Mouse (Mus musculus) MEL (cell line): Measurements from ENCODE around the gene Map7. TPM values are rescaled to one million over a fixed set of nuclear protein-coding genes. Genes with fewer than 3 reads are reported as not detected.

Source experiments
- DNase-seq: peaks from one replicate; pipeline ENCODE4 v3.0.0; 2011; ENCODE audit warnings: low read depth, low spot score
- H3K27ac ChIP-seq: 2 replicates; pipeline ENCODE4 v1.5.1; 2012; ENCODE audit warnings: low read depth, mild to moderate bottlenecking, control low read depth, low read length, moderate library complexity; ENCODE audit not compliant: control insufficient read depth
- H3K27me3 ChIP-seq, 2 experiments: fragments of 150-350 bp in 1 of 2; sonication (generic) in 1 of 2; 2 replicates each; pipeline ENCODE4 v1.6.1; 2012; ENCODE audit warnings: low read length in 2 of 2, mild to moderate bottlenecking in 2 of 2, improper control_type of control experiment in 1 of 2, moderate library complexity in 1 of 2; ENCODE audit not compliant: insufficient read depth in 2 of 2, control insufficient read depth in 1 of 2
- H3K36me3 ChIP-seq, 2 experiments: 2 replicates each; pipeline ENCODE4 v1.6.1; 2012 to 2014; ENCODE audit warnings: low read length in 2 of 2, improper control_type of control experiment in 1 of 2, inconsistent platforms in 1 of 2, mild to moderate bottlenecking in 1 of 2; ENCODE audit not compliant: insufficient read depth in 2 of 2, control insufficient read depth in 1 of 2
- H3K4me1 ChIP-seq, 2 experiments: fragments of 150-350 bp in 1 of 2; sonication (generic) in 1 of 2; 2 replicates each; pipeline ENCODE4 v1.6.1; 2012; ENCODE audit warnings: low read length in 2 of 2, improper control_type of control experiment in 1 of 2, mild to moderate bottlenecking in 1 of 2; ENCODE audit not compliant: insufficient read depth in 2 of 2, control insufficient read depth in 1 of 2
- H3K4me3 ChIP-seq, 2 experiments: fragments of 150-350 bp in 1 of 2; sonication (generic) in 1 of 2; 2 replicates each; pipeline ENCODE4 v1.5.1; 2012; ENCODE audit warnings: low read depth in 2 of 2, low read length in 2 of 2, mild to moderate bottlenecking in 2 of 2, moderate library complexity in 2 of 2, control low read depth in 1 of 2, improper control_type of control experiment in 1 of 2; ENCODE audit not compliant: control insufficient read depth in 1 of 2, insufficient read depth in 1 of 2
- H3K79me2 ChIP-seq: 2 replicates; pipeline ENCODE4 v1.6.1; 2012; ENCODE audit warnings: mild to moderate bottlenecking, low read length, moderate library complexity; ENCODE audit not compliant: control insufficient read depth, poor library complexity, insufficient read depth
- H3K9ac ChIP-seq: 2 replicates; pipeline ENCODE4 v1.6.1; 2012; ENCODE audit warnings: low read depth, mild to moderate bottlenecking, control low read depth, low read length, moderate library complexity; ENCODE audit not compliant: control insufficient read depth, poor library complexity, severe bottlenecking
- H3K9me3 ChIP-seq: fragments of 150-350 bp; sonication (generic); replicated peaks from 2 replicates; pipeline ENCODE4 v1.6.1; 2012; ENCODE audit warnings: mild to moderate bottlenecking, low read length, improper control_type of control experiment, moderate library complexity; ENCODE audit not compliant: insufficient read depth
- BHLHE40 ChIP-seq: IDR thresholded peaks from 2 replicates; pipeline ENCODE4 v1.6.1; 2012; ENCODE audit warnings: low read depth, mild to moderate bottlenecking, inconsistent platforms, low read length, improper control_type of control experiment, borderline replicate concordance
- CHD1 ChIP-seq: IDR thresholded peaks from 2 replicates; pipeline ENCODE4 v1.6.1; 2012; ENCODE audit warnings: low read depth, mild to moderate bottlenecking, inconsistent platforms, low read length, improper control_type of control experiment
- CTCF ChIP-seq, 3 experiments: IDR thresholded peaks in 2 of 3; conservative IDR thresholded peaks in 1 of 3; 2 replicates each; pipeline ENCODE4 v1.5.1; 2011 to 2012; ENCODE audit warnings: low read length in 3 of 3, low read depth in 2 of 3, mild to moderate bottlenecking in 2 of 3, improper control_type of control experiment in 1 of 3, inconsistent platforms in 1 of 3, mixed read lengths in 1 of 3, moderate library complexity in 1 of 3; ENCODE audit not compliant: control insufficient read depth in 1 of 3, insufficient read depth in 1 of 3, poor library complexity in 1 of 3, severe bottlenecking in 1 of 3
- E2F4 ChIP-seq: IDR thresholded peaks from 2 replicates; pipeline ENCODE4 v1.6.1; 2011; ENCODE audit warnings: low read depth, low read length, improper control_type of control experiment, borderline replicate concordance
- ELF1 ChIP-seq: IDR thresholded peaks from 2 replicates; pipeline ENCODE4 v1.6.1; 2014; ENCODE audit warnings: low read depth, mild to moderate bottlenecking, inconsistent platforms, low read length, improper control_type of control experiment, moderate library complexity
- HCFC1 ChIP-seq: IDR thresholded peaks from 2 replicates; pipeline ENCODE4 v1.6.1; 2012; ENCODE audit warnings: low read depth, mild to moderate bottlenecking, inconsistent platforms, low read length, improper control_type of control experiment, moderate library complexity
- JUND ChIP-seq: IDR thresholded peaks from 2 replicates; pipeline ENCODE4 v1.6.1; 2011; ENCODE audit warnings: low read depth, mild to moderate bottlenecking, improper control_type of control experiment, low read length
- KAT2A ChIP-seq: conservative IDR thresholded peaks from 2 replicates; pipeline ENCODE4 v1.6.1; 2012; ENCODE audit warnings: low read depth, low read length, improper control_type of control experiment, inconsistent platforms
- MAZ ChIP-seq: IDR thresholded peaks from 2 replicates; pipeline ENCODE4 v1.6.1; 2012; ENCODE audit warnings: low read depth, mild to moderate bottlenecking, inconsistent platforms, low read length, improper control_type of control experiment
- MYB ChIP-seq: IDR thresholded peaks from 2 replicates; pipeline ENCODE4 v1.6.1; 2011; ENCODE audit warnings: mild to moderate bottlenecking, low read depth, low read length, improper control_type of control experiment
- POLR2AphosphoS2 ChIP-seq: IDR thresholded peaks from 2 replicates; pipeline ENCODE4 v1.6.1; 2011; ENCODE audit warnings: low read length, improper control_type of control experiment
- SIN3A ChIP-seq: IDR thresholded peaks from 2 replicates; pipeline ENCODE4 v1.6.1; 2012; ENCODE audit warnings: low read length, improper control_type of control experiment, inconsistent platforms
- SMC3 ChIP-seq: IDR thresholded peaks from 2 replicates; pipeline ENCODE4 v1.6.1; 2011; ENCODE audit warnings: low read depth, low read length, improper control_type of control experiment
- TBP ChIP-seq: IDR thresholded peaks from 2 replicates; pipeline ENCODE4 v1.8.0; 2011; ENCODE audit warnings: low read depth, low read length, improper control_type of control experiment
- TCF12 ChIP-seq: IDR thresholded peaks from 2 replicates; pipeline ENCODE4 v1.6.1; 2014; ENCODE audit warnings: low read depth, mild to moderate bottlenecking, inconsistent platforms, low read length, improper control_type of control experiment, moderate library complexity
- USF2 ChIP-seq, 2 experiments: IDR thresholded peaks; 2 replicates each; pipeline ENCODE4 v1.6.1; 2011 to 2012; ENCODE audit warnings: improper control_type of control experiment in 2 of 2, low read length in 2 of 2, borderline replicate concordance in 1 of 2, inconsistent platforms in 1 of 2, low read depth in 1 of 2, mild to moderate bottlenecking in 1 of 2; ENCODE audit not compliant: insufficient read depth in 1 of 2
- ZKSCAN1 ChIP-seq: IDR thresholded peaks from 2 replicates; pipeline ENCODE4 v1.6.1; 2012; ENCODE audit warnings: low read depth, mild to moderate bottlenecking, inconsistent platforms, low read length, improper control_type of control experiment, moderate library complexity
- ZMIZ1 ChIP-seq: IDR thresholded peaks from 2 replicates; pipeline ENCODE4 v1.6.1; 2012; ENCODE audit warnings: low read depth, mild to moderate bottlenecking, inconsistent platforms, low read length, improper control_type of control experiment, moderate library complexity
- polyA plus RNA-seq, 2 experiments: library from polyadenylated mRNA; stranded (reverse) in 1 of 2; unstranded in 1 of 2; fragments of >175 nt in 1 of 2; fragments of >200 nt in 1 of 2; gene quantifications; 2 replicates each; pipeline versions ENCODE4 v1.2.1 to v1.2.4; 2012; ENCODE audit warnings: low replicate concordance in 2 of 2, low read depth in 1 of 2; ENCODE audit not compliant: insufficient read length in 2 of 2, insufficient read depth in 1 of 2, missing spikeins in 1 of 2
- total RNA-seq: library from RNA; depleted of rRNA; stranded (reverse); fragments of 300-350 nt; gene quantifications from 2 replicates; pipeline ENCODE4 v1.2.3, GENCODE M21; 2012

The Map7 gene
- total and polyA plus RNA-seq, 3 experiments, result 3.1 to 9.5 TPM; not detected in 1

DNA sequence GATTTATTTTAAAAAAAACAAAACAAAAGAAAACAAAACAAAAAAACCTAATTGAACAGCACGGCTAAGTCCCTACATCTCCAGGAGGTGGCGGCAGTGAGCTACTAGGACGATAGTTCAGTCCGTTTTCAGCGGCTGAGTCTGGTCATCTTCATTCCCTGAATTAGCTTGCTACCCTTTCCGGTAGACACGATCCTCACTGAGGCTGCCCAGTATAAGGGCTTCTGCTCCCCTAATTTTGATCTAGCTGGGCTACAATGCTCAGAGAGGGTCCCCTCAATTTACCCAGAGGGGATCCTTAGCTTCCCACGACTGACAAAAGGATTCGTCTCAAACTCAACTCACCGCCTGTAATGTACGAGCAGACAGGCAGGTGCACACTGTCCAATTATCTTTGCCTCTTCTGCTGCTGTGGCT lies 142.2 kb downstream of the Map7 start (continued):
- no peak for TF ChIP-seq SIN3A

DNA sequence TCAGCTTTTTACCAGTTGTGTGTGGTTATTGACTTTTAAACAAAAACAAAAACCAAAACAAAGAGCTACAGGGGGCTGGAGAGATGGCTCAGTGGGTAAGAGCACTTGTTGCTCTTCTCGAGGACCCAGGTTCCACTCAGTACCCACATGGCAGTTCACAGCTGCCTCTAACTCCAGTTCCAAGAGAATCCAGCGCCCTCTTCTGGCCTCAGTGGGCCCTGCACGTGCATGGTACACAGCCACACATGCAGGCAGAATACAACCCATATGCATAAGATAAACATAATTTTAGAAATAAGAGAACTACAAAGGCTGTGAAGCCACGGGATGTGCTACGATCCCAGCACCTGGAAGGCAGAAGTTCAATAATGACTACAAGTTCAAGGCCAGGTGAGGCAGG lies 147.7 kb downstream of the Map7 start:
- Histone ChIP-seq H3K9ac (no peak overlapping the region), H3K36me3 (no peaks in the 10 kb centered on the region), H3K4me1 (no peaks in the 10 kb centered on the region), H3K79me2 (no peaks in the 10 kb centered on the region), H3K27ac (no peak overlapping the region), H3K9me3 (no peaks in the 10 kb centered on the region), H3K27me3 (peaks cover 0 to 2% of the 10 kb centered on the region in 2 experiments; a peak in 3 of 4 replicates), H3K4me3 (no peak overlapping the region)
- no peak for DNase-seq
- no peak for TF ChIP-seq SMC3
- peak; percentile 30 to 44 (median 43) for TF ChIP-seq CTCF (IDR thresholded peaks at IDR 0.05 in 2 of 3, conservative IDR thresholded peaks at IDR 0.05 in 1 of 3; ENCODE audit: control insufficient read depth in 1 of 3, insufficient read depth in 1 of 3, low read depth in 2 of 3, low read length in 3 of 3, poor library complexity in 1 of 3, severe bottlenecking in 1 of 3)

DNA sequence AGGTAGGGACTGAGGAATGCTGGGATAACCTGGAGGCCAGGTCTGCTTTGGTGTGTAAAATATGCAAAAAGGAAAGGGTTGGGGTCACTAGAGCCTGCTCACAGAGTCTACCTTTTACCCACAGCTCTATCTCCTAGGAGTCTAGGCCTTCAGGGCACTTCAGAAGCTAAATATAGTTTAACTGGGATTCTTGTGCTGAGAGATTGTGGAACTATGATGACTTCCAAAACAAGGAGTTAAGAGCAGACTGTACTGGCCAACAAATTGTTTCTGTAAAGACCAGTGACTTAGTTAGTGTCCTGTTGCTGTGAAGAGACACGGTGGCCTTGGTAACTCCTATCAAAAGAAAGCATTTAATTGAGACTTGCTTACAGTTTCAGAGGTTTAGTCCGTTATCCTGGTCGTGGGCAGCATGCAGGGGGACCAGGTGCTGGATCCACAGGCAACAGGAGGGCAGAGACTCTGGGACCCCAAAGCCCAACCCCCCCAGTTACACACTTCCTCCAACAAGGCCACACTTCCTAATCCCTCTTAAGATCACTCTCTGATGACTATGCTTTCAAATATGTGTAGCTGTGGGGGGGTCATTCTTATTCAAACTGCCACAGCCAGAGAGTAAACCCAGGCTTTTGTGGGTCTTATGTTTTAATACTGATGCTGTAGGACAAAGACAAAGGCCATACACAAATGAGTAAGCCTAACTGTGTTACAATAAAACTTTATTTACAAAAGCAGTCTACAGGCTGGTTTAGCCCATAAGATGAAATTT lies 150.1 kb downstream of the Map7 start:
- Histone ChIP-seq H3K4me3 (no peak overlapping the region), H3K4me1 (no peaks in the 10 kb centered on the region), H3K27me3 (peaks cover 2 to 4% of the 10 kb centered on the region in 2 experiments), H3K79me2 (no peaks in the 10 kb centered on the region), H3K27ac (no peak overlapping the region), H3K9me3 (no peaks in the 10 kb centered on the region), H3K9ac (no peak overlapping the region), H3K36me3 (no peaks in the 10 kb centered on the region)
- TF ChIP-seq MYB, result no peak
- TF ChIP-seq SMC3, result no peak
- no peak for TF ChIP-seq TCF12
- no peak for TF ChIP-seq JUND
- no peak for TF ChIP-seq E2F4
- TF ChIP-seq ZMIZ1, result no peak
- no peak for TF ChIP-seq KAT2A
- no peak for TF ChIP-seq POLR2AphosphoS2
- TF ChIP-seq ZKSCAN1, result no peak
- TF ChIP-seq BHLHE40, result no peak
- DNase-seq, result no peak

DNA sequence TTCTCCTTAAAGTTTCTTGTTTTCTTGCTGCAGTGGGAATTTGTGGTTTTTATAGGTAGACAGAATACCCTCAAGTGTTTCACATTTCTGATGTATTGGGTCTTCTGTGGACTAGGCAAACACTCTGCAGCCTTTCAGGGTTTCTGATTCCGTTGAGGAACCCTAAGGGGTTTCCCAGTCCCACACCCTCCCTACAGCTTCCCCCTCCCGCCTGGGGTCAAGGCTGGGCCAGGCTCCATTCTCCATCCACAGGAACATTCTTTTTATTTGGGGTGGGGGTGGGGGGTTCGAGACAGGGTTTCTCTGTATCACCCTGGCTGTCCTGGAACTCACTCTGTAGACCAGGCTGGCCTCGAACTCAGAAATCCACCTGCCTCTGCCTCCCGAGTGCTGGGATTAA lies 150.8 kb downstream of the Map7 start:
- H3K4me1 ChIP-seq, result no peaks in the 10 kb centered on the region
- H3K4me3 ChIP-seq, result no peak overlapping the region
- H3K79me2 ChIP-seq, result no peaks in the 10 kb centered on the region
- TF ChIP-seq MAZ, result no peak
- no peak for TF ChIP-seq TBP
- TF ChIP-seq MYB, result no peak
- TF ChIP-seq SIN3A, result no peak
- no peak for TF ChIP-seq E2F4
- TF ChIP-seq SMC3, result no peak
- no peak for TF ChIP-seq CHD1
- TF ChIP-seq USF2 (IDR thresholded peaks at IDR 0.05; ENCODE audit: borderline replicate concordance in 1 of 2, insufficient read depth in 1 of 2, low read depth in 1 of 2, low read length in 2 of 2), result no peak
- TF ChIP-seq HCFC1, result no peak
- TF ChIP-seq BHLHE40, result no peak
- TF ChIP-seq JUND, result no peak
- no peak for TF ChIP-seq ELF1
- no peak overlapping the region for H3K27ac ChIP-seq
- no peak overlapping the region for H3K9ac ChIP-seq
- no peaks in the 10 kb centered on the region for H3K9me3 ChIP-seq
- DNase-seq, result no peak
- H3K36me3 ChIP-seq, result no peaks in the 10 kb centered on the region
- H3K27me3 ChIP-seq, result peaks cover 2 to 4% of the 10 kb centered on the region in 2 experiments
